Mouse (Mus musculus) liver (tissue): ENCODE measurements around the gene Fmo9.

ENCODE experiments used
- DNase-seq: peaks from one replicate; pipeline ENCODE4 v3.0.0-alpha.2; 2020; ENCODE audit warnings: mixed read lengths

Gene Fmo9

DNA sequence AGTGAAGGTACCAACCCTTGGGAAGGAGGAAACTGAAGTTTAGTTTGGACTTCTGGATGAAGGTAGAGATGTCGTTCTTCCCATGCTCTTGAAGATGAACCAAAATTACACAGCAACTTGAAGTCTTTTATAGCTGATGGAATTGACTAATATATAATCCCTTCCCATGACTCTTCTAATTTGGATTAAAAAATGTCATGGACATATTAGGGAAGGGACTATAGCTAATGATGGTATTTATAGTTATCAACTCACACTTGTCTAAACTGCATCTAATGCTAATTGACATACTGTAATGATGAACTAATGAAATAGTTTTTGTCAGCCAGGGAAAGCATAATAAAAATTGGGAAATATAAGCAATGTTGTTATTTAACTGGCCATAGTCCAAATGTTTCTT lies at the start of gene Fmo9:
Gene Fmo9, minus strand, starts transcription at position 101 of the 400 bp plus-strand sequence.
- no peak for DNase-seq

DNA sequence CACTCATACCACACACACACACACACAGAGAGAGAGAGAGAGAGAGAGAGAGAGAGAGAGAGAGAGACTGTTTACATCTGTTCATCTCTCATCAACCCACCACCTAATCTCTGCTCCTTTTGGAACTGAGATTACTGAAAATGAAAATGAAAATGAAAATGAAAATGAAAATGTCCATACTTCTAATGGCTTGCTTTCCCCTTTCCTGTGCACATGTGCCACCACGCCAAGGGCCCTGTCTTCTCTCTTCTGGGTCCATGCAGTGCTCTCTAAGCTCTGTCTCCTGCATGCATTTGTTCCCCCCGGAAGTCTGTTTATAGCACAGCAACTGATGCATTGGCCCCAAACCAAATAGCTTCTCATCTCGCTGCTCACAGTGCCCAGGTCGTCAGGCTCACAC lies 49.2 kb upstream of the Fmo9 start:
- no peak for DNase-seq

DNA sequence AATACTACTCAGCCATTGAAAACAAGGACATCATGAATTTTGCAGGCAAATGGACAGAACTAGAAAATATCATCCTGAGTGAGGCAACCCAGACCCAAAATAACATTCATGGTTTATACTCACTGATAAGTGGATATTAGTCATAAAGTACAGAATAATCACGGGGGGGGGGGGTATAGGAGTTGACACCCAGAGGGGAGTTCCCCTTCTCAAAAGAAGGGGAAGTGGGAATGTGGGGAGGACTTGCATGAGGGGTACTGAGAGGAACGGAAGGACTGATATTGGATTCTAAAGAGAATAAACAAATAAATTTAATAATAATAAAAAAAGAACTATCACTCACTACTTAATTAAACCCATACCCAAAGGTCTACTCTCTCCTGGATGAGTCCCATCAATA lies 48.6 kb upstream of the Fmo9 start:
- no peak for DNase-seq

DNA sequence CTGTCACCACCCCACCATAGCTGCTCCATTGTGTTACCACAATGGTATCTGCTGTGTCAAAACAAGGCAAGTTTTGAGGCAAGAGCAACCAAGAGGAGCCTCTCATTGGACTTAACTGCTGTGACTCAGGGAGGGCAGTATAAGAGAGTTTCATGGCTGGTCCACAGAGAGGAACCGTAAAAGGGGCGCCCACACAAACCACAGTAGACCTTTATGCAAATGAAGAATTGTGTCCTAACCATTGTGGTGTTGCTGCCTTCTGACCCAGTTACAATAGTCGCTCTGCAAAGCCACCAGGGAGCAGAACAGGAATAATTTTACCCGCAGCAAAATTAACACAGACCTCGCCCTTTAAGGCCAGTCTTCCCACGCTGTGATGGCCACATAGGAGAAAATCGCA lies 29.2 kb upstream of the Fmo9 start:
- no peak for DNase-seq

DNA sequence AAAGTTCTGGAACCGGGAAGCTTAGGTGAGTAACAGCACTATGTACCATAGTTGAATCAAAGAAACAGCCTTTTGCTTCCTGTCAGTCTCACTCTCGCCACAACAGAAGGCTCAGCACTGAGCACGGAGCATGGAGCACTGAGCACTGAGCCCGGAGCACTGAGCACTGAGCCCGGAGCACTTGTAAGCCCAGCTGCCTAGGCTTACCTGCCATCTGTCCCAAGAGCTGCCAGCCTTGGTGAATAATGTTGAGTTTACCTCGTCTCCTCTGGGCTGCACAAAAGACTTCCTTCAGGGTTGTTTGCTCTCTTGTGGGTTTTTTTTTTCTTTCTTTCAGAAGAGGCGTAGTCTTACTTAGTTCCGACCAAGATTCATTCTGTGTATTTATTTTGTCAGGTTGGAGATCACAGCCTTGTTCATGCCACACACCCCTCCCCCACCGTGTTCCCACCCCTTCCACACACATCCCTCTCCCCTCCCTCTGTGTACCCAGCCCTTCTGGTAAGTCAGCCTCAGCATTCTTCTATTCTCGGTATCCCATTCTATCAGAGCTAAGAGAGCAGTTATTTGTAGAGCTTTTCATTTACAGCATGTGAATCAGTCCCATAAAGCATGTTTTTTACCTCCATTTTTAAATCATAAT lies 20.7 kb upstream of the Fmo9 start:
- no peak for DNase-seq

DNA sequence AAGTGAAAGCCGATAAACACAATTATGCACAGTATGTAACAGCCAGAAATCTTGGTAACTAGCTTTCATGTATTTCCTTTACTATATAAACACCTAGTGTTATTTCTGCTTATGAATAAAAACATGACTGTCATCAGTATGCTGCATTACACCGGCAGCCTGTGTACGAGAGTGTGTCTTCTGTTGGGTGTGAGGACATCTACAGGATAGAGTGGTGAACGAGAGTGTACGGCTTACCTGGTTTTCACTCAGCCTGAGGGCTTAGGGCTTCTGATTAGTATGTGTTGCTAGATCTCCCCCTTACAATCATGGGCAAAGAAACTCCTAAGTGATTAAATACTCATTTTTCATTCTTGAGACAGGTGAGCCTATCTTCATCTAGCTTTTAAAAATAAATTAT lies 12.4 kb downstream of the Fmo9 start:
- no peak for DNase-seq

DNA sequence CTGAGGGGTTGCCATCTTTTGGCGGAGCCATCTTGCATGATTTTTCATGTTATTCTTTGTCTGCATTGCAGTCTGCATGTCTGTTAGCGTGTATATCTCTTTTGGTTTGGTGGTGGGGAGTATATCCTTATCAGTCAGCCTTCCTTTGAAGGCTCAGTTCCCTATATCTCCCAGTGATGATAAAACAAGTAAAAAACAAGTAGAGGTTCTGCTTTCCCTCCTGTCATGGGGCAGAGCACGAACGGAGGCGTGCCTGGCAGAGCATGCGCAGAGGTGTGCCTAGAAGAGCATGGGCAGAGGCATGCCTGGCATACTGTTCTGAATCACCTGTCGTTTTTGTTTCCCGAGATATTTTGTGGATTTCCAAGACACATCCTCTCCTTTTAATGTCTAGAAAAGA lies 20.8 kb downstream of the Fmo9 start:
- no peak for DNase-seq

DNA sequence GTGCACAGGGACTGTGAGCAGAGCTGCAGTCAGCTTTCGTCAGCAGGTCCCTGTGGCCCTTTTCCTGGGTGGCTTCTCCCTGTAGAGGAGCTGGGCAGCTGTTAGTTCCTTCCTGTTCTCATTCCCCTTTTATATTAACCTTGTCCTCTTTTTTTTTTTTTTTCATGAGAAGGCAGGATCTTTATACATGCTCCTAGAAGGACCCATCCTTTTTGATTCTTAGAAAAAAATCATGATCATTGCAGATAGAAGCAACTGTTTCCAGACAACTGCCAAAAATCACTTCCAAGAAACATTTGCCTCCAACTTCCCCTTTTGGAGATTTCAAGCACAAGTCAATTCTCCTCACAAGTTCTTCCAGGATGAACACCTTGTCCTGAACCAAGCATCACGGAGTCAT lies 34.1 kb downstream of the Fmo9 start, which contains the start of gene Gm4847:
Gene Gm4847, minus strand, starts transcription at position 101 of the 400 bp plus-strand sequence.
- no peak for DNase-seq
